Mouse (Mus musculus) gastrocnemius, adult 8-10 months (tissue): ENCODE data around the gene Zfp719. TPM values are rescaled to one million over a fixed set of nuclear protein-coding genes. Genes with fewer than 3 reads are reported as not detected.

Experiments used
- DNase-seq, 2 experiments: peaks; one replicate each; pipeline ENCODE4 v3.0.0; 2022; ENCODE audit warnings: low spot score in 2 of 2
- total RNA-seq, 4 experiments: library from RNA; stranded (reverse); gene quantifications; 2 replicates each; pipeline ENCODE4 v1.2.4; 2022

The Zfp719 gene
- total RNA-seq, 4 experiments from 2014 or later, result 3.6 to 3.9 (median 3.8) TPM

DNA sequence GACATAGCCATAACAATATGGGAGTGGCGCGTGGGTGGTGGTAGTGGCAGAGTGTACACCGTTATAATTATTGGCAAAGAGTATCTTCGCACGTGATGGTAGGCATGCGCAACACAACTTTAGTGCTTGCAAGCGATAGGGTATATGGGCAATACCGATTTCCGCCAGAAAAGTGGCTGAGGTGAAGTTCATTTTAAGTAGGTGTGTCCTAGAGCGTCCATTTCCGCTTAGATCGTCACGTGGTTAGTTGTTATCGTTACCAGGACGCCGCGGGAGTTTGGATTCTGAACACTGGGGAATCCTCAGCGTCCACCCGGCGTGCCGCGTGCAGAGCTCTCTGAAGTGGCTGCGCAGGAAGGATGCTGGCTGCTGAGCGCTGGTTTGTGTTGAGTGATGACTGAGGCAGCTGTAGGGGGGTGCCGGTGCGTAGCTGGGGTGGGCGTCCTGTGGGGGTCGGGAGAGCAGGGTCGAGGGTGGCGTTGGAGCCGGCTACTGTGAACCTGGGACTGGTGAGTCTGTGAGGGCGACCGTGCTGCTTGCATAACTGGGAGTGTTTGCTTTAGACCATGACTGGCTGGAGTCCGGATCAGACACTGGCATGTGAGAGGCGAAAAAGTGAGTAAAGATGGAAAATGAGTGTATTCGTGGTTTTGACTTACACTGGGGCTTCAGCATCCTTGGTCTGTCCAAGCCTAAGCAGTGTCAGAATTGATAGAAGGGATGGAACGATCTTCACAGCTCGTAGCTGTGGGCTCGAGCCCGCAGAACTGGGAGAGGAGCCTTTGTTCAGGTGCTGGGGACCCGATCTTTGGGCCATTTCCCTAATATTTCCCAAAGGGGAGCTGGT, 27.7 kb downstream of the Zfp719 start, which contains the start of gene Zfp819:
TSS of gene Zfp819 (plus strand) at position 274 of the 847 bp plus-strand sequence.
- DNase-seq, result no peak

DNA sequence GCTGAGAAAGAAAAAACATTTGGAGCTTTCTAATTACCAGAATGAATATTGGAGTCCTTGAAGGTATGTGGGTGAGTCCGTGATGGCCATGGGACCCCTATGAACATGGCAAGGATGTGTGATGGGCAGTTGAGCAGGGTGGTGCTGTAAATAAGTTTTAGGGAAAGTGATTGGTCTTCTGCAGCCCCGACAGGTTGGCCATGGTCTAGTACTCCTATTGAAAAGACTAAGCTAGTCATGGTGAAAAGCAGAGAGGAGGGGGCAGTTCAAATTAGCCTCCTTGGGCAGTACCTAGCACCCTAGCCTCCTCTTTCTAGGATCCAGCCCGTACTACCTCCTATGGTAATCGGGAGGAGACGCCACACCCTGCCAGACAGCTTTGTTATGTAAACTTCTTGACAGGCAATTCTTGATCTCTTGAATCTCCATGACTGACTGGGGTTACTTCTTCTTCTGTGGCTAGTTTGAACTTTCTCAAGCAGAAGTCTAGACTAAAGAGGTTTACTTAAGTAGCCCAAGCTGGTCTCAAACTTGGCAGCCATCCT, 28.4 kb downstream of the Zfp719 start:
- no peak for DNase-seq

DNA sequence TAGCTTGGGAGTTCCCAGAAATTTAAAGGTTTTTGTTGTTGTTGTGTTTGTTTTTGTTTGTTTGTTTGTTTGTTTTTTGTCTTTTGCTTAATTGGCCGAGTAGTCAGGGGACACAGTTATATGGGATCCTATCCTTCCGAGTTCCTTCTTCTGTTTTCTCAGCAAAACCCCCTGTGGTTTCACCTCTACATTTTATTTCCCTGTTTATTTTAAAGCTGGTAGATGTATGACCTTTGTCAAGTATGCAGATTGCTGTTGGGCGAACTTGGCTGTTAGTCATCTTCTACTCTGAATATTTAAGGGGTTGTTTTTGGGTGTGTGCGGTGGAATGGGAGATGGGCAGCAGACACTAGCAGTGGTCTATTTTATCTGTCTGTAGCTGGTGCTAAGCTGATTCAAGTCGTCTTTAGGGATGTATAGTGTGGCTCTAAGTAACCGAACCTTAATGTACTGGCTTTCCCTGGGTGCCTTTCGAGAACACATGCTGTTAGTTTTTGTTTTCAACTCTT, 29.0 kb downstream of the Zfp719 start:
- DNase-seq, result no peak

DNA sequence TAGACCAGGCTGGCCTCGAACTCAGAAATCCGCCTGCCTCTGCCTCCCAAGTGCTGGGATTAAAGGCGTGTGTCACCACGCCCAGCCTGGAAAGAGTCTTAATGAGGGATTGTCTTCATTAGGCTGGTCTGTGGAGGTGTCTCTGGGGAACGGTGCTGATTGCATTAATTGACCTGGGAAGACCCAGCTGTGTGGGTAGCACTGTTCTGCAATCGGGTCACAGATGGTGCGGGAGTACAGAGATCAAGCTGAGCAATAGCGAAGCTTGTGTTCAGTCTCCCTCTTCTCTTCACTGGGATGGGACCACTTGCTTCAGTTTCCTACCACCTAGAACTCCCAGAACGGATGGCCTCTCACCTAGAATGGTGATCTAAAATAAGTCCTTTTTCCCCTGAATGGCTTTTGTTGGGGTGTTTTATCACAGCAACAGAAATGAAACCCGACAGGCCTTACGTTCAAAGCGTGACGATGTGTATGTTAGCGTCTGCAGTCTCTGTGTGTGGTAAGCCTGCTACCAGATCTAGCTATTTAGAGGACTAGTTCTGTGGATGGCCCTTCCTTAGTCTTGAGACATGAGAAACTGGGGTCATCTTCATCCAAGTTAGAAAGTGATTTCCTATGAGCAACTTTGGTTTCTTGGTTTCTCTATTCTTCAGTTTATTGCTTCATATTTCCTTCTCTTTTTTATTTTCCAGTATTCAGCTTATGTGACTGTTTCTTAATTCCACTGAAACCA, 34.6 kb downstream of the Zfp719 start:
- DNase-seq, result no peak

DNA sequence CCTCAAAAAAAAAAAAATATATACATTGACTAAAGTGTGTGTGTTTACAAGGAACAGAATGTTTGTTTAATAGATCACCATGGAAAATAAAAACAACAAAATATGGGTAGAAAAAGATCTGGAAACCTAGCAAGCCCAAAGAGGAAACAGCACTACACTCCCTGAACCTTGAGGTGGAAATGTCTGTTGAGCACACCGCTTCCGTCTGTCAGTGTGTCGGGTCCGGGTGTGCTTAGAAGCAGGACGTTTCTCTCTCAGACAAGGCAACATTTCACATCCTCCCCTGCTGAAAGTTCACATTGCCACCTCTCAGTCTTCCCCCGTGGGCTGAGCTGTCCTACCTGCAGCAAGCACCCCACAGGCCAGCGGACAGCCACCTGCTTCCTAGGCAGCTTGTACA, 43.5 kb downstream of the Zfp719 start:
- DNase-seq, result no peak

DNA sequence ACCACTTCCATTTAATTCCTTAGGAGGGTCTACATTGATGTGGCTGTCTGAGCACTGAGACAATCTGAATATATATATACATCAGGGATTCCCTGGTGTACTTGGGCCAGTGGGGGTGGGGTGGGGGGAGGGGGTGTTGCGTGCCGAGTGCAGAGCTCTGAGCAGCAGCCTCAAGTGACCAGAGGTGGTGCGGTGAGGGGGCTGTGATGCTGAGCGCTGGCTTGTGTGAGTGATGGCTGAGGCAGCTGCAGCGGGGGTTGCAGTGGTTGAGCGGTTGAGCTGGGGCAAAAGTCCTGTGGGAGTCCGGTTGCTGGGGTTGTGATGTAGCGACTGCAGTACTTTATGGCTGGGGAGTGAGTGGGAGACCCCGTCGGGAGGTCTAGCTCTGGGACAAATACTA, 44.4 kb downstream of the Zfp719 start:
- no peak for DNase-seq

DNA sequence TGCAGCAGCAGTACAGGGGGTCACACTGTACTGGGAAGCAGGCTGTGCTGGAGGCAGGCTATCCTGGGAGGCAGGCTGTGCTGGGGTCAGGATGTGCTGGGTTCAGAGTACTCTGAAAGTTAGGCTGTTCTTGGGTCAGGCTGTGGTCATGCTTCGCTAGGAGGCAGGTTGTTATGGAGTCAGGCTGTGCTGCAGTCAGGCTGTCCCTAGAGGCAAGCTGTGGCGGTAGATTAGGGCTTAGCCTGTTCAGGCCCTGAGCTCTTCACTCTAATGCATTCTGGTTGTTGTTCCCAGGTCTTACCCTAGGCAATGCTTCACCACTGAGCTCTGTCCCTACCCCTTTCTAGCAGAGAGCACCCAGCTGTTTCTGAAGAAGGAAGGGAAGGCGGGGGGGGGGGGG, 45.7 kb downstream of the Zfp719 start:
- no peak for DNase-seq

DNA sequence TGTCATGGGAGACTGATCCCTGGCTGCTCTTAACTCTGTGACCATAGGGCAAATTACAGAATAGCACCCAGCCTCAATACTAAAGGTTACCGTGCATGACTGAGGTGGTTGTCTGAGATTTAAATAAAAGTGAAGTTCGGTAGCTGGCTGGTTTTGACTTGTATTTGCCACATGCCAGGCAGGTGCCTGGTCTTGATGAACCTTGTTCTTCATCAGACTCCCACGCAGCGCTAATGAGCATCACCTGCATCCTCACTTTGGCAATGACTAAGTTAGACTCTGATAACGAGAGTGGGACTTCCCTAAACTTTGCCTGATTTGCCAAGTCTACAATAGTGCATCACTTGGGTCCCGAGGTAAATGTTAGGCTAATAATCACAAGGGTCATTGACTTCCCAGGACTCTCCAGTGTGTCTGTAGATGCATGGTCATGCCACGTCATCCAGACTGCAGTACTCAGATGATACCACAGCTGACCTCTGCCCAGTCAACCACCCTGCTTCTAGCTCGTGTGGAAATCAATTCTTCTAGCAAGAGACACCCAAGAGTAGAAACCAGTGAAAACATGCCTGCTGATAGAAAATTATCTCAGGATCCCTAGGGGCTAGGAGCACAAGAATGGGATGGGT, 46.5 kb downstream of the Zfp719 start:
- DNase-seq, result no peak

DNA sequence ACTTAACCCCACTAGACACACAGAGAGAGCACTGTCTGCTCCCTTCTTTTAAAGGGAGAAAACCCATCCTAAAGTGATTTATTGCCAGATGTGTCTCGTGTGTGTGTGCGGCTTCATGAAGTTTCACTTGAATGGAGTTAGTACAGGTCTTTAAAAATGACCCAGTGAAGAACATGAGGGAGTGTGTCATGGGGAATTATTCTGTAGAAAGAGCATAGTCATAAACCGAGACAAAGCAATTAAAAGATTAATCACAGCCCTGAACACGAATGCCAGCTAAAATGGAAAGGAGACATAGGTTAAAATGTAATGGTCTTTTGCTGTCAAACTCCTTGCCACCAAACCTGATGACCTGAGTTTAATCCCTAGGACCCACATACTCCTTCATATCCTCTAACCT, 54.5 kb downstream of the Zfp719 start:
- DNase-seq, result no peak

DNA sequence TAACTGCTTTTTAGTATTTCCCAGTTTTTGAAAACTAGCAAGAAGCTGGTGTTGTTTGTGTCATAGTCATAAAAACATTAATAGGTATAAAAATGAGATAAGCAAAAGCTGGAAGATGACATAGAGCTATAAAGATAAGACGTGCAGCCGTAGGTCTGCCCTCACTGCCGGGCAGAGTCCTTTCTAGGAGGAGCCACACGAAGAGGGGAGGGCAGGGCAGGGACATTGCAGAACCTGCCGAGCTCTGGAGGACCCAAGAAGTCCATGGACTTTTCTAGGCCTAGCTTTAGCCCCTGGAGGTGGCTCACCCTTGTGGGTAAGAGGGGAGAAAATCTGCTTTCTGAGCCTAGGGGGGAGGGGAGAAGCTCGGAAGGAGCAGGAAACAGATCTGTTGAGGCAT, 55.1 kb downstream of the Zfp719 start, which contains the start of gene Ceacam18:
TSS of gene Ceacam18 (plus strand) at position 208 of the 400 bp plus-strand sequence.
- DNase-seq, result no peak

DNA sequence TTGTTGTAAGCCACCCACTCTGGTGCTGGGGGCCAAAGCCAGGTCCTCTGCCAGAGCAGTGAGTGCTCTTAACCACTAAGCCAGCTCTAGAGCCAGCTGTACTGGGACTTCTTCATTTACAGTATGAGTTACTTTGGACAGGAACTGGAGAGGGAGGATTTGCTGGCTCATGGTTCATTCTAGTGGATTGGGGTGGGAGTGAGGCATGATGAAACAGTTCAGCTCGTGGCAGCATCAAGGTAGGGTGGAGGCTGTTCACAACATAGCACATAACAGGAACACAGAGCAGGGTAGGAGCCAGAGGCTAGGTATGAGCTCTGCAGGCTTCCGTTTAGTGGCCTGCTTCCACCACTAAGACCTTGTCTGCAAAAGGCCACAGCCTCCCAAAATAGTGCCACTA, 56.8 kb downstream of the Zfp719 start:
- no peak for DNase-seq

DNA sequence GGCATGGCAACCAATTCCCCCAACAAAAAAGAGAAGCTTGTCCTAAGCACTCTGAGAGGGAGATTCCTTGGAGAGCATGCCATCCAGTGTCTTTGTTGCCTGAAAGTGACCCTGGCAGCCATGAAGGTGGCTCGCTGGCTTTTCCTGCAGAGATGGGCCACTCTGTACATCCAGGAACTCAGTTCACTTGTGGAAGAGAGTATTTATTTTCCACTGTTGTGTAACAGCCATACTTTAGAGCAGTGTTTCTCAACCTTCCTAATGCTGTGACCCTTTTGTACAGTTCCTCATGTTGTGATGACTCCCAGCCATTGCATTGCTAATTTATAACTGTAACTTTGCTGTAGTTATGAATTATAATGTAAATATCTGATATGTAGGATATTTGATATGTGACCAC, 57.7 kb downstream of the Zfp719 start:
- no peak for DNase-seq

DNA sequence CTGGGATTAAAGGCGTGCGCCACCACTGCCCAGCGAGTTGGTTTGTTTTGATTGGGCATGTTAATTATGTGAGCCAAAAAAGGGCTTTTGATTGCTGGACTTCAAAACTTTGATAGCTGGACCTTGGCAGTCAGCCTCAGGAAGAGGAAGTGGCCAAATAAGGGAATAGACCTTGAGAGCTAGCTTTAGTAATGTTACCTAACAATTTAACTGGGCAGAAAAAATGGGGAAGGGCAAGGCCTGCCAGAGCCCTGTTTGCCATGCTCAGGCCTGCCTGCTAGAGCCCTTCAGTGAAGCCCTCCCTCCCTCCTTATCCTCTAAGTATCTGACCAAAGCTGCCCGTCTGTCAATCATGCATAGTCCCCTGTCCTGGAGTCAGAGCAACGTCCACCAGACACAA, 63.2 kb downstream of the Zfp719 start:
- no peak for DNase-seq

Other genes with a start within 250 kb of the Zfp719 start
- gene Siglecf, start 228.3 kb upstream of the Zfp719 start, total RNA-seq, result not detected
- gene Siglecg, start 171.4 kb upstream of the Zfp719 start, total RNA-seq, result not detected
- not detected for gene Lim2, start 151.9 kb upstream of the Zfp719 start, total RNA-seq
- gene Nkg7, start 142.5 kb upstream of the Zfp719 start, total RNA-seq, result not detected
- not detected for gene Cldnd2, start 138.8 kb upstream of the Zfp719 start, total RNA-seq
- gene Etfb, start 135.5 kb upstream of the Zfp719 start, total RNA-seq, result 100 to 1,000 TPM; 284 to 324 (median 303) TPM
- gene Gm45233, start 135.5 kb upstream of the Zfp719 start, total RNA-seq, result under 1 TPM in 1 of 4 experiments, not detected in 3; 0.73 TPM
- 1 to 10 TPM; 1.3 to 2.7 (median 1.7) TPM for gene Vsig10l, start 116.5 kb upstream of the Zfp719 start, total RNA-seq
- under 1 TPM in 3 of 4 experiments, not detected in 1; 0.10 to 0.31 (median 0.13) TPM for gene Iglon5, start 89.5 kb upstream of the Zfp719 start, total RNA-seq
- not detected for gene 4931406B18Rik, start 73.7 kb upstream of the Zfp719 start, total RNA-seq
- under 1 TPM; 0.10 to 0.75 (median 0.52) TPM for gene Cd33, start 35.2 kb upstream of the Zfp719 start, total RNA-seq
- gene Zfp658, start 17.4 kb upstream of the Zfp719 start, total RNA-seq, result under 1 TPM; 0.16 to 0.43 (median 0.33) TPM
- not detected for gene Zfp819, start 27.6 kb downstream of the Zfp719 start, total RNA-seq
- gene Ceacam18, start 55.1 kb downstream of the Zfp719 start, total RNA-seq, result not detected
- gene Siglece, start 80.6 kb downstream of the Zfp719 start, total RNA-seq, result under 1 TPM; 0.12 to 0.25 (median 0.16) TPM
- gene Ctu1, start 92.4 kb downstream of the Zfp719 start, total RNA-seq, result 1 to 10 TPM; 2.1 to 3.2 (median 2.6) TPM
- gene Klk14, start 110.8 kb downstream of the Zfp719 start, total RNA-seq, result under 1 TPM in 1 of 4 experiments, not detected in 3; 0.19 TPM
- not detected for gene Klk13, start 133.0 kb downstream of the Zfp719 start, total RNA-seq
- not detected for gene Klk12, start 189.3 kb downstream of the Zfp719 start, total RNA-seq
- gene Klk11, start 195.0 kb downstream of the Zfp719 start, total RNA-seq, result under 1 TPM in 1 of 4 experiments, not detected in 3; 0.40 TPM
- under 1 TPM; 0.27 to 0.53 (median 0.31) TPM for gene Klk10, start 201.4 kb downstream of the Zfp719 start, total RNA-seq
- not detected for gene Klk9, start 212.3 kb downstream of the Zfp719 start, total RNA-seq
- gene Klk8, start 218.0 kb downstream of the Zfp719 start, total RNA-seq, result 1 to 10 TPM in 2 of 4 experiments, under 1 TPM in 2; 0.63 to 1.7 (median 0.95) TPM
- gene Klk7, start 231.7 kb downstream of the Zfp719 start, total RNA-seq, result not detected
- gene Klk6, start 244.9 kb downstream of the Zfp719 start, total RNA-seq, result not detected